Mouse (Mus musculus): ENCODE data around the gene Vgll4. TPM values are rescaled to one million over a fixed set of nuclear protein-coding genes. Genes with fewer than 3 reads are reported as not detected.

Vgll4 gene
- polyA plus RNA-seq, 1 experiment, result 38.4 TPM

DNA sequence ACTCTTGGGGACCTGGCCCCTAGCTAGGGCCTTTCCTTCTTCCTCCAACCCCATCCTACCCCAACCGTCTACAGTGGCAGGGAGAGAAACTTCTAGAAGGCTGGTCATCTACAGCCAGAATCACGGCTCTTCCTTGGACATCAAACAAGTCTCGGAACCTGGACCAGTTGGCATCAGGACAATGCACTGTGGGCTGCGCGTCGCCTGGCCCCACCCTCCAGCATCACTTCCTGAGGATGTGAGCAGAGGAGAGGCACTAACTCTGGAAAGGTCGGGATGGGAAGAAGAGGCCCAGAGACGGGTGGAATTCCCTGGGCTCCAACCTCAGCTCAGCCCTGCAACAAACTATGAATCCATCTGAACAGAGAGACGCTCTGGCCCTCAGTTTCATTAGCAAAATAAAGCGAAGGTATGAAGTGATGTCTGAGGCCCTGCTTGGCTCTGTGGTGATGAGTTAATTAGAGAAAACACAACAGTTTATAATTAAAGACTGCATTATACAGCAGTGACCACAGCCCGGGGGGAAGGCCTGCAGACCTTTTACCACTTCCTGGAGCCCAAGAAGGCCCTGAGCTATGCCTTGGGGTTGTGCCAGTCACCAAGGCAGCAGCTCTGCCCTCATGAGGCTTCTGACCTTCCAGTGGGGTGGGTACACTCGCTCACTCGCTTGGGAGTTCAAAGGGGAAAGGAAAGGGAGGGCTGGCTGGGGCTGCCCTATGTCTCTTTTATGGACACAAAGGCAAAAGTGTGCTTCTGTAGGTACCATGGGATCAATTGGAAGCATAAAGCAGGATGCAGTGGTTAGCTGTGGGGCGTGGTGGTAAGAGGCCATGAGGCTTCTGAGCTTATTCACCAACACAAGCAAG is 51.8 kb downstream of the Vgll4 start:
- Histone ChIP-seq H3K36me3 (ENCODE audit: control insufficient read depth, insufficient read depth, low read length) (no peaks in the 10 kb centered on the region), H3K27ac (ENCODE audit: control insufficient read depth, insufficient read depth, low read depth, low read length) (no peak overlapping the region), H3K4me1 (ENCODE audit: control insufficient read depth, insufficient read depth, low read length) (peaks cover 9% of the 10 kb centered on the region; the same call in 1 of the 2 replicates), H3K27me3 (ENCODE audit: control insufficient read depth, insufficient read depth, low read length) (no peaks in the 10 kb centered on the region), H3K4me3 (ENCODE audit: control insufficient read depth, low read depth, low read length) (no peak overlapping the region)
- no peak for TF ChIP-seq CTCF (IDR thresholded peaks at IDR 0.05; ENCODE audit: control insufficient read depth, insufficient read depth, insufficient replicate concordance, low read depth, low read length)
- TF ChIP-seq POLR2A (IDR thresholded peaks at IDR 0.05; ENCODE audit: control insufficient read depth, low read depth, low read length), result no peak

- Histone ChIP-seq H3K4me3 (ENCODE audit: control insufficient read depth, low read depth, low read length) (no peak overlapping the region), H3K36me3 (ENCODE audit: control insufficient read depth, insufficient read depth, low read length) (no peaks in the 10 kb centered on the region), H3K27ac (ENCODE audit: control insufficient read depth, insufficient read depth, low read depth, low read length) (no peak overlapping the region), H3K27me3 (ENCODE audit: control insufficient read depth, insufficient read depth, low read length) (no peaks in the 10 kb centered on the region), H3K4me1 (ENCODE audit: control insufficient read depth, insufficient read depth, low read length) (peaks cover 9% of the 10 kb centered on the region; the same call in 1 of the 2 replicates)
- TF ChIP-seq POLR2A (IDR thresholded peaks at IDR 0.05; ENCODE audit: control insufficient read depth, low read depth, low read length) (no peak), CTCF (IDR thresholded peaks at IDR 0.05; ENCODE audit: control insufficient read depth, insufficient read depth, insufficient replicate concordance, low read depth, low read length) (no peak)
Observed at GRCm38 (mm10) chr6:114917129-114917528, 52.7 kb downstream of the Vgll4 start.

GRCm38 (mm10) chr6:114916715-114916992 is 53.1 kb downstream of the Vgll4 start:
- Histone ChIP-seq H3K36me3 (ENCODE audit: control insufficient read depth, insufficient read depth, low read length) (no peaks in the 10 kb centered on the region), H3K27me3 (ENCODE audit: control insufficient read depth, insufficient read depth, low read length) (no peaks in the 10 kb centered on the region), H3K4me3 (ENCODE audit: control insufficient read depth, low read depth, low read length) (no peak overlapping the region), H3K4me1 (ENCODE audit: control insufficient read depth, insufficient read depth, low read length) (peaks cover 6% of the 10 kb centered on the region; the same call in 1 of the 2 replicates), H3K27ac (ENCODE audit: control insufficient read depth, insufficient read depth, low read depth, low read length) (no peak overlapping the region)
- TF ChIP-seq POLR2A (IDR thresholded peaks at IDR 0.05; ENCODE audit: control insufficient read depth, low read depth, low read length) (no peak), CTCF (IDR thresholded peaks at IDR 0.05; ENCODE audit: control insufficient read depth, insufficient read depth, insufficient replicate concordance, low read depth, low read length) (no peak)

DNA sequence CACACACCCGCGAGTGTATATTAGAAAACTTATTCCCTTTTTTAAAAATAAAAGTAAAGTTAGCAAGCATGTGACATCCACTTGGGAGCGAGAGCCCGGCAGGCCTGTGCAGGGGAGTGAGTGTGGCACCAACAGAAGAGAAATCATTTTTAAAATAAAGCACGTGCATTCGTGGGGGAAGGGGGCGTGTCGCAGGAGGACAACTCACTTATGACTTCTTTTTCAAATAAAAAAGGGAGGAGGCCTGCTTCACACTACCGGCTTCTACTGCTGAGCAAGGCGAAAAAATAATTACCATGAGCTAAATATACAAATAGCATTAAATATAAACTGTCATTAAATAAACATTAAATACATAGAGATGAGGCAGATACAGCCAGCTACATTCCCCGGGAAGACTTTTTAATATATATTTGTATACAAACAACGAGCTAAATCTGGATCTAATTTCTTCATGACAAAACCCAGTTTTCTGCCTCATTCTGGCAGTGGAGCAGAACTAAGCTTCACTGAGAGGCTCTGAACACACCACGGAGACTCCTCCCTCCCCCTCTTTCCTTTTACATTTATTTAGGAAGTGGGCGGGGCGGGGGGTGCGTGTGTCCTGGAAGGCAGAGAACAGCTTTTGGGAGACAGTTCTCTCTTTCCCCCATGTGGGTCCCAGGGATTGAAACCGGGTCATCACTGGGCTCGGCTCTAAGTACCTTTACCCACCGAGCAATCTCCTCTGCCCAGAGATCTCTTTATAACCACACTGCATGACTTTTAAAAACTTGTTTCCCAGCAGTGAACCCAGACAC is 53.7 kb downstream of the Vgll4 start:
- TF ChIP-seq POLR2A (IDR thresholded peaks at IDR 0.05; ENCODE audit: control insufficient read depth, low read depth, low read length) (no peak), CTCF (IDR thresholded peaks at IDR 0.05; ENCODE audit: control insufficient read depth, insufficient read depth, insufficient replicate concordance, low read depth, low read length) (no peak)
- H3K27me3 ChIP-seq (ENCODE audit: control insufficient read depth, insufficient read depth, low read length), result no peaks in the 10 kb centered on the region
- no peaks in the 10 kb centered on the region for H3K36me3 ChIP-seq (ENCODE audit: control insufficient read depth, insufficient read depth, low read length)
- peaks cover 6% of the 10 kb centered on the region; the same call in 1 of the 2 replicates for H3K4me1 ChIP-seq (ENCODE audit: control insufficient read depth, insufficient read depth, low read length)
- no peak overlapping the region for H3K27ac ChIP-seq (ENCODE audit: control insufficient read depth, insufficient read depth, low read depth, low read length)
- no peak overlapping the region for H3K4me3 ChIP-seq (ENCODE audit: control insufficient read depth, low read depth, low read length)

DNA sequence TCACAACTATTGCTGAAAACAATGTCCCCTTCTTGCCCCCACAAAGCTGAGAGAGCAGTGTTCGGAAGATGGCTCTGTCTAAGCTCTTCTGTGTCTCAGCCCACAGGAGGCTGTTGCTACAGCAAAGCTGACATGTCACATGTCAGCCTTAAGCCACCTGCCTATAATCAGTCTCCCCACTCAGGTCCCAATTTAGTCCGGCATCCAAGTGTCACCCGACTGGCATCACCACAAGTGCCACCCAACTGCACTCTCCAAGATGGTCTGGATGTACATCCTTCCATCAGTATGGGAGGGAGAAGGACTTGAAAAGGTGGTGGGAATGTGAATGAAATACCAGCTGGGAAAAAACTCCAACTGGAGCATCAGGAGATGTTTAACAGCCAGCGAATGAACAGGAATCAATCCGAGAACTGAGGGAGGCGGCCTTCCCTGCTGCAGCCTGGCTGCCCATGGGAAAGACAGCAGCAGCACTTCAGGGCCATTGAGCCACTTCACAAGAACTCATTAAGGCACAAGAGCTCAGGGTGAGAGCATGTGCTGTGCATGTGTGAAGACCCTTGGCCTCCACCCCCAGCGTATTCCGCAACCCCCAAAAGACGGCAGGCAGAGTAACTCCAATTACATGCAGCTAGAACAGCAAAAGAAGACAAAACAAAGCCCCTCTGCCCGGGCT is 55.6 kb downstream of the Vgll4 start:
- Histone ChIP-seq H3K36me3 (ENCODE audit: control insufficient read depth, insufficient read depth, low read length) (no peaks in the 10 kb centered on the region), H3K27ac (ENCODE audit: control insufficient read depth, insufficient read depth, low read depth, low read length) (no peak overlapping the region), H3K4me3 (ENCODE audit: control insufficient read depth, low read depth, low read length) (no peak overlapping the region), H3K4me1 (ENCODE audit: control insufficient read depth, insufficient read depth, low read length) (peaks cover 4% of the 10 kb centered on the region; the same call in 1 of the 2 replicates), H3K27me3 (ENCODE audit: control insufficient read depth, insufficient read depth, low read length) (no peaks in the 10 kb centered on the region)
- no peak for TF ChIP-seq POLR2A (IDR thresholded peaks at IDR 0.05; ENCODE audit: control insufficient read depth, low read depth, low read length)
- TF ChIP-seq CTCF (IDR thresholded peaks at IDR 0.05; ENCODE audit: control insufficient read depth, insufficient read depth, insufficient replicate concordance, low read depth, low read length), result no peak

GRCm38 (mm10) chr6:114913142-114913541 is 56.7 kb downstream of the Vgll4 start:
- TF ChIP-seq POLR2A (IDR thresholded peaks at IDR 0.05; ENCODE audit: control insufficient read depth, low read depth, low read length) (no peak), CTCF (IDR thresholded peaks at IDR 0.05; ENCODE audit: control insufficient read depth, insufficient read depth, insufficient replicate concordance, low read depth, low read length) (no peak)
- Histone ChIP-seq H3K4me1 (ENCODE audit: control insufficient read depth, insufficient read depth, low read length) (peaks cover 4% of the 10 kb centered on the region; the same call in 1 of the 2 replicates), H3K4me3 (ENCODE audit: control insufficient read depth, low read depth, low read length) (no peak overlapping the region), H3K36me3 (ENCODE audit: control insufficient read depth, insufficient read depth, low read length) (no peaks in the 10 kb centered on the region), H3K27ac (ENCODE audit: control insufficient read depth, insufficient read depth, low read depth, low read length) (no peak overlapping the region), H3K27me3 (ENCODE audit: control insufficient read depth, insufficient read depth, low read length) (no peaks in the 10 kb centered on the region)

- H3K4me1 ChIP-seq (ENCODE audit: control insufficient read depth, insufficient read depth, low read length), result peaks cover 4% of the 10 kb centered on the region; the same call in 1 of the 2 replicates
- no peaks in the 10 kb centered on the region for H3K36me3 ChIP-seq (ENCODE audit: control insufficient read depth, insufficient read depth, low read length)
- H3K27ac ChIP-seq (ENCODE audit: control insufficient read depth, insufficient read depth, low read depth, low read length), result no peak overlapping the region
- no peaks in the 10 kb centered on the region for H3K27me3 ChIP-seq (ENCODE audit: control insufficient read depth, insufficient read depth, low read length)
- no peak overlapping the region for H3K4me3 ChIP-seq (ENCODE audit: control insufficient read depth, low read depth, low read length)
- no peak for TF ChIP-seq POLR2A (IDR thresholded peaks at IDR 0.05; ENCODE audit: control insufficient read depth, low read depth, low read length)
- TF ChIP-seq CTCF (IDR thresholded peaks at IDR 0.05; ENCODE audit: control insufficient read depth, insufficient read depth, insufficient replicate concordance, low read depth, low read length), result no peak
Observed at GRCm38 (mm10) chr6:114911540-114911939, 58.3 kb downstream of the Vgll4 start.

Measured in testis, adult 2 months (tissue).